Mouse (Mus musculus): ENCODE measurements at regions not wholly inside any gene's neighbourhood (a gene's known extent, or its start where the extent isn't known, plus 50 kb on each side); places are given as distances from the start of the nearest gene placed in this dataset.
A peak's percentile ranks its signal among the peaks of the same experiment; 100 is the strongest.

DNA sequence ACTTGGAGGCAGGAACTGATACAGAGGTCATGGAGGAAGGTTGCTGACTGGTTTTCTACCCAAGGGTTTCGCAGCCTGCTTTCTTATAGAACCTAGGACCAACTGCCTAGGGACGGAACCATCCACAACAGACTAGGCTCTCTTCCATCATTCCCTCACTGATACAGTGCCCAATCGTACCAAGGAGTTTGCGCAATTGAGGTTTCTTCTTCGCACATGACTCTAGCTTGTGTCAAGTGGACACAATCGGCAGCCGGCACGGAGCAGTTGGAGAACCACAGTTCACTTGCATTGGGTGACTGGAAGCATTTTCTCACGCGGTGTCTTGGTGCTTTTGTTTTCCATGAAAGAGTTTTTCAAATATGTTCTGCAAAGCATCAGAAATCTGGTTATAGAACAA lies 149.1 kb upstream of the Dyrk2 start:
- no peak for DNase-seq (ENCODE audit: low spot score)

DNA sequence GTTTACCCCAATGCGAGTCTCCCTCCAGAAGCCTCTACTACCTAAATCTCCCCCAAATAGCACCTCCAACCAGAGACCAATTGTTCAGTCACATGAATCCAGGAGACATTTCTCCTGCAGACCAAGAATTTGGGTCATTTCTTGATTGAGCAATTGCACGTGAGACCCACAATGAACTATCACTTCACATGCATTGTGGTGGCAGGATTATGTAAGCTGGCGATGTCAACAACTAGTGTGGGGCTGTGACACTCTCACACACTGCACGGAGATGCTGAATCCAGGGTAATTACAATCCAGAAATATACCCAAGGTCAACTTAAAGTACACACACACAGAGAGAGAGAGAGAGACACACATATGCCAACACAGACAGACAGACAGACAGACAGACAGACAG lies 148.5 kb upstream of the Dyrk2 start:
- no peak for DNase-seq (ENCODE audit: low spot score)

DNA sequence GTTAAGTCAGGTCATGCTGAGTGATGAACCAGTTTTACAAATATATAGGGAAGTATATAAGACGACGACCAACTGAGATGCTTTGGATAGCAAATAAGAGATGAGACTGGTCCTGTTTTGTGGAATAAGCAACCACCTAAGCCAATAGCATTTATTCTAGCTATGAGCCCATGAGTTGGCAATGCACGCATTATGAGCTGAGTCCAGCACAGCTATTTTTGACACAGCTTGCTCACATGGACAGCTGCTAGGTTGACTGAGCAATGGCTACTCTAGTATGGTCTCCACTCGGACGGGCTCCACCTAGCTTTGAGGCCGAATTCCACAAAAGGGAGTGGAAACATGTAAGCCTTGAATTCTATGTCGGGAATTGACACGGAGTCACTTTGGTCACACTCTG lies 146.1 kb upstream of the Dyrk2 start:
- no peak for DNase-seq (ENCODE audit: low spot score)

DNA sequence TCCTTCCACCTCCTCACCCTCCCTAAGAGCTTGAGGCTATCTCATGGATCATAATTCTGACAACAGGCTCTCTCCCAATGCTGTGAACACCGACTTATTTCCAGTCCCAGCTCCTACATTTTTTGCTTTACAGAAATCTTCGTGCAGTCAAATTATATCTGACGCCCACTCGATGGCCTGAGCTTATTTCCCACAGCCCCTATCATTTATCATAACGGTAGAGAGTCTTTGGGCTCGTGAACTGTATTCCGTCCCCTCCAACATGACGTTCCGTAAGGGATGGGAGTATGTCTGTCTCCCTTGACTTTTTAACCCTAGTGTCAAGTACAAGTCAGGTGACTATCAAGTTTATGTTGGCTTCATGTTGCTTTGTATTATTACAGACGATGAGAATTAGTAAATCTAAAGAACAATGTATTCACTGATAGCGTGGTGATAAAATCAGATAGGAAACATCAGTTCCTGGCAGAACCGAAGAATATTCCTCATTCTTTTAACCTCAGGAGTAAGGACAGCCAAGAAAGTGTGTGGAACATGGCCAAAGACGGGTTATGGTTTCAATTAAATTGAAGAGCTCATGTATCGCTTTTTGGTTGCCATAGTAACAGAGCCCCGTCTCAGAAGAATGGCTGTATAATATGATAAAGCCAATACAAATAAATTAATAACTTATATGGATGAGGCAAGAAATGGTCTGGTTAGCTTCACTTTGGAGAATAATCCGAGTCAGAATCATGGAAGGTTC lies 145.5 kb upstream of the Dyrk2 start:
- DNase-seq (ENCODE audit: low spot score), result no peak

GRCm38 (mm10) chr10:119014731-119015130 lies 144.7 kb upstream of the Dyrk2 start:
- DNase-seq (ENCODE audit: low spot score), result no peak

DNA sequence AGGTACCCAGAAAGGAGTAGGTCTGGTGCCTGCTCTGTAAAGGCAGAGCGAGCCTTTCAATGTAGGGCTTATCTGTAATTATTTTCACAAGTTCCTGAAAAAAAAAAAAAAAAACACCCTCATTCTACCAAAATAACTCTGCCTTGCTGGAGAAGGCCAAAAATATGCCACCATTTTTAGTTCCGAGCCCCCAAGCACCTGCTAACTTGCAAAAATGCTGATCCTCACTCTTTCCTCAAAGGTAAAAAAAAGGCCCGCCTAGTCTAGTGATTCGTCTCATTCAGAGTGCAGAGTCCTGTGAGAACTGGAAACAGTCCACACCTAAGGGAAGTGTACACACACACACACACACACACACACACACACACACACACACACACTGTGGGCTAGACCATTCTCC lies 143.7 kb upstream of the Dyrk2 start:
- DNase-seq (ENCODE audit: low spot score), result no peak

- DNase-seq (ENCODE audit: low spot score), result no peak
Measured at GRCm38 (mm10) chr10:119011511-119011910, 141.5 kb upstream of the Dyrk2 start.

- no peak for DNase-seq (ENCODE audit: low spot score)
Measured at GRCm38 (mm10) chr10:119010884-119011283, 140.9 kb upstream of the Dyrk2 start.

- peak; percentile 47 for DNase-seq (ENCODE audit: low spot score)
Measured at GRCm38 (mm10) chr10:119006866-119007575, 137.0 kb upstream of the Dyrk2 start.

GRCm38 (mm10) chr10:119005491-119005890 lies 135.5 kb upstream of the Dyrk2 start:
- DNase-seq (ENCODE audit: low spot score), result no peak

GRCm38 (mm10) chr10:119004426-119004825 lies 134.4 kb upstream of the Dyrk2 start:
- no peak for DNase-seq (ENCODE audit: low spot score)

DNA sequence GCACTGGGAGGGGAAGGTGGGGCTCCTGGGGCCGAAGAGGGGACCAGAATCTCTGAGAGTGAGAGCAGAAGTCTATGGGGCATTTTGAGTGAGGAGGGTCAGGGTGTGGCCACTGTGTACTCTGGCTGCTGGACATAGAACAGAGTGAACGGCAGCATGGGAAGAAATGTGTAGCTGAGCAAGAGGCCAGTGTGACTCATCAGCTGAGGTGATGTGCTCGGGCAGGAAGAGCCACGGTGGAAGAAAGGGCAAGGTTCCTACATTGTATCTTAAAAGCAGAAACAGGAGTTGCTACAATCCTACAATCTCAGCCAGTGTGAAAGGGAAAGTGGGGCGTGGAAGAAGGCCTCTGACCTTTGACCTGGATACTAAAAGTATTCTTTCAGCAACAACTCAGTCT lies 133.8 kb upstream of the Dyrk2 start:
- no peak for DNase-seq (ENCODE audit: low spot score)

- DNase-seq (ENCODE audit: low spot score), result no peak
Measured at GRCm38 (mm10) chr10:119003042-119003441, 133.0 kb upstream of the Dyrk2 start.

DNA sequence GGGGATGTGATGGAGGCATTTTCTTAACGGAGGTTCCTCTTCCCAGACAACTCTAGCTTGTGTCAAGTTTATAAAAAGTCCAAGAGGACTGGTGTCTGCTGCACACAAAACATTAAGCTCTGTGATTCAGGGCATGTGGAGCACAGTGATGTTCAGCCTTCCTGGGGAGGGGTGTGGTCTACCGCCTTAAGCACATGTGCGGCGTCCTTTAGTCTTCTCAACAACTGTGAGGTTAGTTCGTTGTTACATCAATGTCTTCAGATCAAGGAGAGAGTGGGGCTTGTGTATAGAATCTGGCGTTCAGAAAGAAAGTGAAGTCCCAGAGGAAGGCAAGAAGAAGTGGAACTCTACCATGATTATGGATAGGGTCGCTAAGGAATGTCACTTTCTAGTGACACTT lies 131.9 kb upstream of the Dyrk2 start:
- no peak for DNase-seq (ENCODE audit: low spot score)

DNA sequence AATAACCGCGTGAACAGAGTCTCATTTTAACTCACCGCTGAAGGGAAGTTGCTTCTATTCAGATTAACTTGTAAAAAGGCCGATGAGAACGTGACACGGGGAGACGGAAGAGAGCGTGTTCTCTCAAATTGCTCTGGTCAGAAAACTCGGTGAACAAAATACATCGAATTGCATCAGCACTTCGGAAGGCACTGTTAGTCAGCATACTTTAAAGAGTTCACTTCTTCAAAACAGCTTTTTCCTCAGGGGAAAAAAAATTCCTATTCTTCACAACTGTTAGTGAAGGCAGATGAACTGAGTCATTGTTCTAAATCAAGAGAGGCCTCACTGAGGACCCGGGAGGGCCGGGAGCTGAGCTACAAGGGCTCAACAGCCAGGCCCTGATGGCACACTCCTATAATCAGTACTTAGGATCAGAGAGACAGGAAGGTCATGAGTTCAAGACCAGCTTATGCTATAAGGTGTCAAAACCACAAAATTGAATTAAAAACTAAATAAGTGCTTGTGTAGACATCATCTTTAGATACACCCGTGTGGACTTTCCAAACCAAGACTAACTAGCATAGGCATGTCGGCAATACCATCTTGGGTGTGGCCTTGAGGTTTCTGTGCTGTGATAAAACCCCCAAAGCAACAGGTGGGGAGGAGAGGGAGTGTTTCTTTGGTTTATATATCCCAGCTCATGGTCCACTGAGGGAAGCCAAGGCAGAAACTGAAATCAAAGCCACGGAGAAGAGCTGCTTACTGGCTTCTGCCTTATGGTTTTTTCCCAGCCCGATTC lies 131.2 kb upstream of the Dyrk2 start:
- no peak for DNase-seq (ENCODE audit: low spot score)

GRCm38 (mm10) chr10:118998966-118999365 lies 129.0 kb upstream of the Dyrk2 start:
- DNase-seq (ENCODE audit: low spot score), result no peak

GRCm38 (mm10) chr10:118997034-118997433 lies 127.0 kb upstream of the Dyrk2 start:
- no peak for DNase-seq (ENCODE audit: low spot score)

GRCm38 (mm10) chr10:118993819-118994574 lies 124.0 kb upstream of the Dyrk2 start:
- no peak for DNase-seq (ENCODE audit: low spot score)

DNA sequence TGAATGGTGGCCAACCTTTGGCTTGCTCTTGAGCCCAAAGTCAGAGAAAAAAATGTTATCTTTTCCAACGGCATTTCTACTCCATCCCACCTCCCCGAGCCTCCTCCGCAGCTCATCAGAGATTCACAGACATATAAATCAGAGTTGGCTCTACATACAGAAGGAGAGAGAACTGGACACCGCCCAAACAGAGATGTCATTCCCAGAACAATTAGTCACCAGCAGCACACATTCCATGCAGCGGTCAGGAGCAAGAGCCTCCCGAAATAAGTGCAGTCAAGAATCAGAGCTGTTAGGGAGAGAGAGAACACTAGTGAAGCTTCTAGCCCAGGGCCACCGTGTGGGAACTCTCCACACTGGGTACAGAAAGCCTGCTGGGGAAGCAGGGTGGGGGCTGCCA lies 121.2 kb upstream of the Dyrk2 start:
- no peak for DNase-seq (ENCODE audit: low spot score)

DNA sequence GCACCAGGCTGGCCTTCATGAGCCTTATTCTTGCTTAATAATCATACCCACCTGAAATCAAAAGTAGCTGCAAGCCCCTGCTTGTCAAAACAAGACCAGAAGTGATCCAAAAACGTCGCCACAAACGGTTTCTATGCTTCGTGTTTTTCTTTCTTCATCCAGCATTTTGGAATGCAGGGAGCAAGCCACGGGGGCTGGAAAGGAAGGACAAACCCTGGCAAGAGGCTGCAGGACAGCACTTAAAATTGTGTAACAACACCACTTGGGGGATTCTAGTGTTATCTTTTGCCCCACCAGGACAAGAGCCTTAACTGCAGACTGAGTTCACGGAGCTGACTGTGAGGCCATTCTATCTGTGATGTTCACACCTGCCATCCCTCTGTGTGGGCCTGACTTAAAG lies 120.5 kb upstream of the Dyrk2 start:
- no peak for DNase-seq (ENCODE audit: low spot score)

DNA sequence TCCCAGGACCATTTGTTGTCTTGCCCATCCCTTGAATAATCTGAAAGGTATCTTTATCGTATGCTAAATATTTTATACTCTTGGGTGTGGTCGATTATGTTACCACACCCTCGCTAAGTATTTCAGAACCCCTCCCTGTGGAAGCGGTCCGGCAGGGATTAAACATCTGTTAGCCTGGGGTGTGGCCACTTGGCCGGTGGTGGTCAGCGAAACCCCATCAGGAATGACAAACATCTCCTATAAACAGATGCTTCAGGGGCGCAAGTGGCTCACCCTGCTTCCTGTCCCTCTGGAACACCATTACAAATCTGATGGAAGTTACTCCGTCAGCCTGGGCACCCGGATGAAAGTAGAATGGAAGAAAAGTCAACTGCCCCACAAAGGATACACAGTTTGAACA lies 119.8 kb upstream of the Dyrk2 start:
- no peak for DNase-seq (ENCODE audit: low spot score)

DNA sequence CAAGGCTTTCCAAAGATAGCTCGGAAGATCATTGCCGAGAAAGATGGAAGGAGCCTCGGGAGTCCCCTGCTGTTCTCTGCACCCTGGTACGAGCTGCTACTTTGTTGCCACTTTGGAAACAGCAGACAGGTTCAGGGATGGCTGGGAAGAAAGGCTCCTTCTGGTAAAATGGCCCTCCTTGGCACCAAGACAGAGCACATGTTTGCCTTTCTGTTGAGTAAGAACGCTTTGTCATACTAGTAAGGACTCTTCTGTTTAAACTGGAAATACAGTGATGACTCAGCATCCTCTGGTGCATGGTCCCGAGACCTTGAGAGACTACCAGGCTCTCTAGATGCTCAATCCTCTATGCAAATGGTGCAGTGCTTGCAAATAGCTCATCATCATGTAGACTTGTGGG lies 118.2 kb upstream of the Dyrk2 start:
- no peak for DNase-seq (ENCODE audit: low spot score)

Measured in urinary bladder, adult 2 months (tissue).